Mouse (Mus musculus) embryo, embryonic 10 days (tissue): Measurements from ENCODE around the gene Grm2.
"Not testable (repeated sequence)": the region's sequence is repeated elsewhere in the genome, so short reads cannot be mapped to it uniquely, and the experiment has no call there.

ENCODE experiments used
- DNase-seq: peaks from one replicate; pipeline ENCODE4 v3.0.0-alpha.2; 2015; ENCODE audit warnings: low spot score

Gene Grm2

DNA sequence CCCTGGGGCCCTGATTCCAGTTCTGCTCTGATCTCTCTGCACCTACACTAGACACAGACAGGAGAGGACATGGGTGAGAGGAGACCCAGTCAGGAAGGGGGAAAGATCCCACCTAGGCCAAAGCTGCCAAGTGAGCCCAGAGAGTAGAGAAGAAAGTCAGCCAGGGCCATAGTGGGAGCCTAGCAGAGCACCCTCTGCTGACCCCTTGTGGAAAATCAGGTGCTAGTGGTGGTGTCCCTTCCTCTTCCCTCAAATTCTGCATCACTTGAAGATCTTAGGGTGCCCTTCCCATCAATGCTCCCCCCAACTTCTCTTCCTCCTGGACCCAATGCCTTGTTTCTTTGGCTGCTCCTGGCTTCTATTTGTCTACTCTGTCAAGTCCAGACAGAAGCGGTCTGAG, 3.2 kb downstream of the Grm2 start:
- no peak for DNase-seq

DNA sequence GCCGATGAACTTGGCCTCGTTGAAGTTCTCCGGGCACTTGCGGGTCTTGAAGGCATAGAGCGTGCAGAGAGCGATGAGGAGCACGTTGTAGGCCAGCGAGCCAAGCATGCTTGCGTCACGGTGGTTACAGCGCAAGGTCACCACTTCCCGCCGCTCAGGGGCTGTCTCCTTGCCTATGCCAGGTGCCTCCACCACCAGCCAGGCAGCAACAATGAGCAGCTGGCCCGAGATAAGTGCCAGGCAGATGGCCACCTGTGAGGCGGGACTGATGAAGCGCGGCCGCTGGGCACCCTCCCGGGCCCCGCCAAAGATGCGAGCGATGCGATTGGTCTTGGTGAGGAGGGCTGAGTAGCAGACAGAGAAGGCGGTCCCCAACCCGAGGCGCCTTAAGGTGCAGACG, 8.7 kb downstream of the Grm2 start:
- DNase-seq: no peak

DNA sequence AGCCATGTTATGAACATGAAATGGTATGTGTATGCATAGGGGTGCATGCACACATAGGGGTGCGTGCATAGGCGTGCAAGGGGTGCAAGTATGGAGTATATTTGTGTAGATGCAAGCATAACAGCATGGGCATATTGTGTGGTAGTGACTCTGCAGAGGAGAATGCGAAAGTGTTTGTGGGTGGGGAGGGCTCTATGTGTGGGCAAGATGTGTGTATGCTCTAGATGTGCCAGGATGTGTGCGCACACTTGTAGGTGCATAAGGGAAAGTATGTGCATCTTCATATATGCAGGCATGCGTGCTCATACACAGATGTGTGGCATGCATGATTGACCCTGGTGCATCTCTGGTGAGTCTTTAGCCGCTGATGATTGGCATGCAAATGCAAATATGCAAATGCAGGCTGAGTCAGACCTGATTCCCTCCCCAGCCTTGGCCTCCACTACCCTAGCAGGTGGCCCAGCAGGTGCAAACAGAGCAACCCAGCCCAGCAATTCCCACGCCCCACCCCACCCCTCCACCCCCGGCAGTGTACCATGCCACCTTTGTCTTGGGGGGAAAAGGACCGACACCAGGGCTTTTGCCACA, 10.1 kb downstream of the Grm2 start:
- DNase-seq: no peak

DNA sequence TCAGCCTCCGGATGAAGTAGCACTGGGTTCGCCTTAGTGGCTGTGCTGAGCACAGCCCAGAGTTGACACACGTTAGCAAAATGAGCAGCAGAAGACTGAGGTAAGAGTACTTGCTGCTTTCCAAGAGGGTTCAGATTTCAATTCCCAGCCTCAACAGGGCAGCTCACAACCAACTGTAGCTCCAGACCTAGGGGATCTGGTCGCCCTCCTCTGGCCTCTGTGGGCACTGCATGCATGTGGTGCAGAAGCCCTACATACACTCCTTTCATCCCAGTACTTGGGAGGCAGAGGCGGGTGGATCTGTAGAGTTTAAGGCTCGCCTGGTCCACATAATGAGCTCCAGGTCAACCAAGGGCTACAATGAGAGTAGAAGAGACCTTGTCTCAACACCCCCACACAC, 12.1 kb downstream of the Grm2 start:
- peak; percentile 26 for DNase-seq

DNA sequence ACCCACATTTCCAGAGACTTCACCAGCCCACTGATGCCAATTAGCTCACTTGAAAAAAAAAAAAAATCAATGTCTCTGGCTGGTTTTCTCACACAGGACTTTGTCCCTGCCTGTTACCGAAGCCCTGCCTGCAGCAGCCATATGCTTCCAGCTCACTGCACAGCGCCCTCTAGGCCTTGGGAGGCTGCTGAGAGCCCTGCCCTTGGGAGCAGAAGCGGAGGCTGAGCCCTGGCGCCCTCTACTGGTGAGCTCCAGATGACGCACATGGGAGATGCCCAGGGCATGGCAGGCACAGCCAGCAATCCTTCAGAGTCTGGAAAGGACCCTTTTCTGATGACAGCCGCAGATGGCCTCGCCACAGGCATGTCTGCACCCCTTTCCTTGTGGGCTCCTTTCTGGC, 12.8 kb downstream of the Grm2 start:
- DNase-seq: peak; percentile 91

DNA sequence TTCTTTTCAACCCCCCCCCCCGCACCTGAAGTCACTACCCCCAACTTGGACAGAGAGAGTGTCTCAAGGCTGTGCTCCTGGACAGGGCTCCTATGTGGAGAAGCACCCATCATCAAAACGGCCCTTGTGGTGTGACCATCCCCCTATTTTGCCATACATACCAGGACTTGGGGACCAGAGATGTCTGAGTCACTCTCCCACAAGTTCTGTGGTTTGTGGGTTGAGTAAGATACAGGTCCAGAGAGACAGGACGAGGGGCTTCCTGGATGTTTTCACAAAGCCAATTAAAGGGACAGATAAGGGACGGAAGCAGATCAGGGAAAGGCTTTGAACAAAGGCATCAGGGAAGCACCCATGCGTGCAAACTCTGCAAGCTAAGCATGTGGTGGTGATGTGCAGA, 14.5 kb downstream of the Grm2 start:
- DNase-seq: no peak

DNA sequence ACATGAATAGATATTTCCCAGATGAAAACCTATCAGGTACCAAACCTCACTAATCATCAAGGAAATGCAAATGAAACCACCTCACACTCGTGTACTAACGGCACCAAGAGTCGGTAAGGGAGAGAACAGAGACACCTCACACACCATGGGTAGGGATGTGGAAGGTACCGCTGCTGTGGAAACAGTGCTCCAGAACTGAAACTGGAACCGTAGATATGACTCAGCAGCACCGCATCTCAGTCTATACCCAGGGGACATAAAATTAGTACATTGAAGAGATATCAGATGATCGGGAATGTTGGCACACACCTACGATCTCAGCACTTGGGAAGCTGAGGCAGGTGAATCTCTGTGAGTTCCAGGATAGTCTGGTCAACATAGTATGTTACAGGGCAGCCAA, 17.7 kb downstream of the Grm2 start:
- DNase-seq: no peak

DNA sequence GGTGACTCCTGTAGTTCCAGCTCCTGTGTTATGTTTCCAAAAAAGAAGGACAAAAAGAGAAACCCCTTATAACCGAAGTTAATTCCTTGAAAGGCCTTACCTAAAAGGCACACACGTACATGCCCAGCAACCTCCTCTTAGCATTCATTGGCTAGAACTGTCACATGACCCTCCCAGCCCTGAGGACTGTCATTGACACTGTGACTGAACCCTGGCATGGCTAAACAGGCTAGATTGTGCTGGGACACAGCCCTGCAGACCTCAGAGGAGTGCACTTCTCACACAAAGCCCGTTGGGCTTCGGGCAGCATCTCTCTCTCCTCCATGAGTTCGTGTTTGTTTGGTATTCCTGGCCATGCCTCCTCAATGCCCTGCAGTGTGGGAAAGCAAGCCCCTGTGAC, 23.7 kb downstream of the Grm2 start:
- no peak for DNase-seq

DNA sequence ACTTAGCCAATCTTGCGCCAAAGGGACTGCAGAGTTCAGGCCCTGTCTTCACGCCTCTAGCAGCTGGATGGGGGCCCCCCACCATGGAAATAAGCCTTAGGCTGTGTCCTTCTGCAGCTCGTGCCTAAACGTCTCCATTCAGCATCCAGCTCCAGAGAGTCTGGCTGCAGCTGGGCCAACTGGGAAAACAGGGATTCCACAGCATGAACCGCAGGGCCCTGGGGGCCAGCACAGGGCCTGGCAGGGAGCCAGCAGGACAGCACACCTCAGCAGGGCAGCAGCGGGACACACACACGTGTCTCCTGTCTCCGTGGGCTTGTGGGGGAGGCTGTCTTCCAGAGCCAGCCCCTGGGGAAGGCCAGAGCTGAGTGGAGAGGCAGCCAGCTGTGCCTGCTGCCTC, 28.1 kb downstream of the Grm2 start:
- not testable (repeated sequence) for DNase-seq

DNA sequence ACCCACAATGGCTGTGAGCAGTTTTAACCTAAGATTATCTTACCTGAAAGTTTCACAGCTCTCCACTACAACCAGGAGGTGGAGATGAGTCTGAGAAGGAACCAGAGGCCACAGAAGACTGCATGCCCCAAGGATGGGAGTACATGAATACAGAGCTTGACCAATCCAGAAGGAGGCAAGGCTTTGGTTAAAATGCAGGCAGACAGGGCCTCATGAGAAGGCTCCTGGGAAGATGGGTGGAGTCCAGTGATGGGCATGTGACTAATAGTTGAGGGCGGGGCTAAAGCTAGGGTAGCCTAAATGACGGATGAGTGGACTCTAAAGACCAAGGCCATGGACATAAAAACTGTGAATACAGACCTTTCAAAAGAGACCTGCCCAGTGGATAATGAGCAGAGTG, 29.6 kb downstream of the Grm2 start, which contains the start of gene Iqcf6:
Gene Iqcf6, plus strand, starts transcription at position 301 of the 400 bp plus-strand sequence.
- DNase-seq: no peak

DNA sequence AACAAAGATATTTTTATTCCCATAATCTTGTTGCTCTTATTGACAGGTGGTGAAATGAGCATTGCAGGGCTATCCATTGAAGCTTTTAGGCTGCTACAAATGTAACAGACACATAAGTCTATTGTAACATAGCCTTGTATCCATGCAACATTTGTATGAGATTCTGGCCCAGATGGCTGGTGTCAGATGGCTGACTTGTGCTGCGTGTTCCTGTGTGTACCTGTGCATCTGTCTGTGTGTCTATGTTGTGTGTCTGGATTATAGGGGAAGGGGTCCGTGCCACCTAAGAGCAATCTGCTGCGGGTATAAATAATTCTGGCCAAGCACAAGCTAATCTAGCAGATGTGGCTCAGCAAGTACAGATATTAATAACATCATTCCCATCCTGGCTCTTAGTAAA, 38.4 kb downstream of the Grm2 start:
- DNase-seq: no peak

DNA sequence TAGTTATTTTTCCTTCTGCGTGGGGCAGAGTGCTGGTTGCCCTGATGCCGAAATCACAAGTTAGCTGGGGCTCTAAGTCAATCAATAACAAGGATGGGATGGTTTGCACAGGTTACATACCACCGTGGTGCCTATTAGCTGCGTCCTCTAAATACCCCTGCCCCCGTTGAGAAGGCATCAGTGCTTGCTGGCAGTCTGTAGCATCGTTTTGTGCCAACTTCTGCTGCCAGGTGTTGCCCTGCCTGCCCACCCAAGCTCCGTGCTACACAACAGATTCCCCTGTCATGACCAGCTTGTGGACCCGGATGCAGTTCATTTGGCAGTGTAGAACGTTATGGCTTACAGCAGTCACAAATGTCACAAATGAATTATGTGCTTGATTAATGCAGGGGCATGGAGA, 39.6 kb downstream of the Grm2 start:
- DNase-seq: no peak

DNA sequence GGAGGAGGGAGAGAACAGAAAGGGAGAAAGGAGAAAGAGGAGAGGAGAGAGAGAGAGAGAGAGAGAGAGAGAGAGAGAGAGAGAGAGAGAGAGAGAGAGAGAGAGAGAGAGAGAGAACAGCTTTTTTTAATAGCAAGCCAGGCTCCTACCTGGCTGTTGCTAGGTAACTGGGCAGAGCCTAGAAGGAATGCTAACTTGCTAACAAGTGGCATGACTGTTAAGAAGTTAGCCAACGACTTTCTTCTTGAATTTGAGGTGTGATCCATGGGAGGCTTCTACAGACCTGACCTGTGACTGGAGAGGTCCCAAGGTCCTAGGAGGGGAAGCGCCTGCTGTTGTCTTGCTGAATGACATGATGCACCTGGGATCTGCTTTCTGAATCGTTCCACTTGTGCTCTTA, 41.3 kb downstream of the Grm2 start:
- no peak for DNase-seq

DNA sequence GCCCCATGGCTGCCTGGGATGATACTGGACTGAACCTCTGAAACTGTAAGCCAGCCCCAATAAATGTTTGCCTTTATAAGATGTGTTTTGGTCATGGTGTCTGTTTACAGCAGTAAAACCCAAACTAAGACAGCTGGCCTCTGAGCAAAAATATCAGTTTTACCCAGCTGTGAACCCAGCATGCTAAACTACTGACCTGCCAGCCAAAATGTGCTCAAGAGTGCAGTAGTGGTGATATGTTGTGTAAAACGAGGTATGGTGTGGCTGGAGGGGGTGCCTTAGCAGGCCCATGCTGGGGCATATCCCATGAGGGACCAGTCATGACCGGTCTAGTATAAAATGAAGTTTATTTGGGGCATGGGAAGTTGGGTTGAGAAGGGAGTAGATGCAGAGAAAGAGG, 41.9 kb downstream of the Grm2 start:
- DNase-seq: no peak

DNA sequence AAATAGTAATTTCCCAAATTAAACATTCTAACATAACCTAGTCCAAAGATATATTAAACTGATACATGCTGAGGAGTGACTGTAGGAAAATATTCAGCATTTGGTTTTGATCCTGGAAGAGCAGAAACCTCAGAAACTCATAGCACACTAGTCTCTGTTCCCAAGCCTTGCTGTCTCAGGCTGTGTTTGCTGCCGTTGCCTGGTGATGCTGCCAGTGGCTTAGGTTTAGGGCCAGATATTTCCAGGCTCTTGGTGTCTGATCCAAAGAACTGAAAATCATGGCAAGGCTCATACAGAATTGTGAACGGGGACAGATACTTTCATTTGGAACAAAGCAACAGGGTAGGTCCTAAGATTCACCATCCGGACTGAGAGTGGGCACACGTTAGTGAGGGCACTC, 45.2 kb downstream of the Grm2 start:
- DNase-seq: no peak

DNA sequence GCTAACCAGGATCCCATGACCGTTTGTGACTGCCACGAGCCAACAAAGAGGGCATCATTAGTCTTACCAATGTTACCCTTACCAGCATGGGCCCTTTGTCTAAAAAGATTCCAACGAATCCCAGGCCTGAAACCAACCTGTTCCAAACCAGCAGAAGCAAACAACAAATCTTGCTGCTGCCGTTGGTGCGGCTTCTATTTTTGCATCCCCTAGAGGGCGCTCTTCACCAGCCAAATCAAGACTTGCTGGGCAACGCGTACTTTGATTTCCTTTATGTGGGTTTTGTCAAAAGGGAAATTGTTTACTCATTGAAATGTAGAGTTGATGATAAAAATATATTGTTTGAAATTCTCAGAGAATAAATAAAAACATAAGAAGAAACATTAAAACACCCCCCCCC, 55.3 kb downstream of the Grm2 start:
- DNase-seq: peak; percentile 78

DNA sequence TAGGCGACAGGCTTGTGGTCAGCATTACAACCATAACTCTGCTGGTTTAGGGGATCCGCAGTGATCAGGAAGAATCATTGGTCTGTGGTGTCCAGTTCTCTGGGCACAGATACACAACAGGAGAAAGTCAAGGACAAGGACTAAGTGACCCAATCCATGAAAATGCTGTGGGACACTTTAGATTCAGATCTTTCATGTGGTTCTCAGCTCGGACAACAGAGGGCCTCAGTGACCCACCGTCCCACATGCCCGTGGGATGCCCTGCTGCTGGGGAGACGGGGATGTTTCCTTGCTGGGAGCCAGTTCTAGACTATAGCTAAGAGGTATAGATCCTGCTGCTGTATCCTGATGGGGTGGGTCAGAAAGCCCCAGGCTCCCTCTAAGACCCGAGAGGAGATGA, 57.4 kb downstream of the Grm2 start:
- DNase-seq: no peak

DNA sequence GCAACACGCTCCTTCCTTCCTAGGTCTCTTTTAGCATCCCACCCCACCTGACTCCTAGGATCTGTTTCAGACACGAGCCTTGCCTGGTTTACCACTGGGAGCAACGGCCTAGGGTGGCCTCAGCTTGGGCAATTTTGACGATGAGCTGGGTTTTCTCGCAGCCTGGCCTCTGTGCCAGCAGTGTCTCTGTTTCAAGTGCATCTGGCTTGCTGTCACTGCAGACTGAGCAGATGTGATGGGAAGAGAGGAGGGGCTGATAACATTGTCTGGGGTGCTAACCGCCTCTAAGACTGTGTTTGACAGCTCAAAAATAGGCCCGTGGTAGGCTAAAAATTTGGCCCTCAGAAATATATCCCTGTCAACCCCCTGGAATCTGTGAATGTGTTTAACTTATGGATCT, 60.0 kb downstream of the Grm2 start:
- DNase-seq: no peak

DNA sequence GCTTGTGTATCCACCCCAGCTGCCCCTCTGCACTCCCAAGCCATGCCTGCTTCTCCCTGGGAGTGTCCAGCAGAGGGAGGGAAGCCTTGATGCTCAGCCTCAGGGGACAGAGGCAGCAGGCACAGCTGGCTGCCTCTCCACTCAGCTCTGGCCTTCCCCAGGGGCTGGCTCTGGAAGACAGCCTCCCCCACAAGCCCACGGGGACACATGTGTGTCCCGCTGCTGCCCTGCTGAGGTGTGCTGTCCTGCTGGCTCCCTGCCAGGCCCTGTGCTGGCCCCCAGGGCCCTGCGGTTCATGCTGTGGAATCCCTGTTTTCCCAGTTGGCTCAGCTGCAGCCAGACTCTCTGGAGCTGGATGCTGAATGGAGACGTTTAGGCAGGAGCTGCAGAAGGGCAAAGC, 60.5 kb downstream of the Grm2 start:
- DNase-seq: not testable (repeated sequence)
